In the genomic region with DNA sequence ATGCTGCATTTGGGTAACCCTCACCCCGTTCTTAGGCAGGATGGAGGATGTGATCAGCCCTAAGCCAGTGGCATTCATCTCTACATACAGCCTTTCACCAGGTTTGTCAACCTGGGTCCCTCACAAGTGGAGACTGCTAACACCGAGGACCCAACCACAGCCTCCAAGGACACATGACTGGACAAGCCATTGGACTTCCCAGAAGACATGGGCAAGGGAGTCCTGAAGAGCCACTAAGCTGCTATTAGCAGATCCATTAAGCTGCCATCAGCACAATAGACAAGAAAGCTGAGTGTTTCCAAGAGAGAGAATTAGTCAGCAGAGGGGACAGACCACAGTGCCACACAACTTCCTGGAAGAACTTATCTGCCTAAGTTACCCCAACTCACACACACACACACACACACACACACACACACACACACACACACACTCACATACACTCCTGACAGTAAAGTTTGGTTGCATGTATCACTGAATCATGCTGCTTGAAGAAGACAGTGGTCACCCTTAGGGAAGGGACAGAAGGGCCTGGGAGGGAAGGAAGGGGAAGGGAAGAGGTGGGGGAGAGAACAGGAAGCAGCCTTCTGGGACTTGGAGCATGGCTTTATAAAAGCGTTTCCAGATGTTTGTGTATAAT, we compare ENCODE assay signal across 29 mouse cellular contexts. TPM values are rescaled to one million over a fixed set of nuclear protein-coding genes. Genes with fewer than 3 reads are reported as not detected.
DNase-seq lines count a peak whose midpoint lies in the region; ATAC-seq and TF ChIP-seq lines count a peak whose summit lies in the region.
"Had no signal": no experiment of that assay in that cellular context is flagged by ENCODE, and none has a peak within 500 bp of the region (broad histone marks: within the 10 kb centered on the region; RNA-seq: fewer than 3 reads in every experiment).

No protein-coding gene starts in this region.

- no peak for TF ChIP-seq RAD21 in CH12.LX (IDR thresholded peaks at IDR 0.05; ENCODE audit: low read depth, low read length)

- no peaks in the 10 kb centered on the region for H3K27me3 ChIP-seq in heart, embryonic 12.5 days (replicated peaks)
- peaks cover 8% of the 10 kb centered on the region for H3K27me3 ChIP-seq in CH12.LX (replicated peaks)
- H3K27me3 ChIP-seq: heart, embryonic 15.5 days; hindbrain, embryonic 15.5 days; intestine, embryonic 15.5 days; limb, embryonic 12.5 days; midbrain, embryonic 15.5 days; neural tube, embryonic 13.5 days had no signal

- dilution Hi-C loops in CH12.LX (cut with MboI; ENCODE audit: extremely low pct_ligation_motif_present, extremely low pct_unique_long_range_greater_than_20kb, low sequenced_read_pairs): no loop called here

- in situ Hi-C loops in CH12.LX (cut with MboI; ENCODE audit: low pct_ligation_motif_present, low pct_unique_long_range_greater_than_20kb, low sequenced_read_pairs): loop anchor here (5.0 kb wide), 1 partner anchor 64 kb away; a partner anchor contains a TSS

- H3K79me2 ChIP-seq in CH12.LX (replicated peaks; ENCODE audit: control insufficient read depth, extremely low read depth, insufficient read depth, poor library complexity, severe bottlenecking) (no peaks in the 10 kb centered on the region), macrophage (ENCODE audit: inconsistent target) (no peaks in the 10 kb centered on the region)

- H3K36me3 ChIP-seq in heart, embryonic 12.5 days: no peaks in the 10 kb centered on the region
- no peaks in the 10 kb centered on the region for H3K36me3 ChIP-seq in CH12.LX (replicated peaks in 1 of 2; ENCODE audit: control insufficient read depth in 1 of 2, insufficient read depth in 1 of 2, low read length in 1 of 2)
- H3K36me3 ChIP-seq in macrophage (ENCODE audit: inconsistent target): no peaks in the 10 kb centered on the region
- H3K36me3 ChIP-seq: forebrain, embryonic 10.5 days; heart, embryonic 15.5 days; hindbrain, embryonic 15.5 days; intestine, embryonic 15.5 days; limb, embryonic 12.5 days; midbrain, embryonic 15.5 days; neural tube, embryonic 13.5 days had no signal

- no peak overlapping the region for H3K27ac ChIP-seq in heart, embryonic 12.5 days (ENCODE audit: poor library complexity, severe bottlenecking)
- H3K27ac ChIP-seq in CH12.LX (ENCODE audit: insufficient read depth, low read depth) (no peak overlapping the region), macrophage (peak overlapping the region; percentile 12)
- H3K27ac ChIP-seq: forebrain, embryonic 10.5 days; heart, embryonic 15.5 days; hindbrain, embryonic 15.5 days; intestine, embryonic 15.5 days; limb, embryonic 12.5 days; midbrain, embryonic 15.5 days; neural tube, embryonic 13.5 days had no signal

- H3K9me3 ChIP-seq in heart, embryonic 12.5 days (replicated peaks): no peaks in the 10 kb centered on the region
- no peaks in the 10 kb centered on the region for H3K9me3 ChIP-seq in CH12.LX (replicated peaks; ENCODE audit: low read length)
- H3K9me3 ChIP-seq: forebrain, embryonic 10.5 days; heart, embryonic 15.5 days; hindbrain, embryonic 15.5 days; intestine, embryonic 15.5 days; limb, embryonic 12.5 days; midbrain, embryonic 15.5 days; neural tube, embryonic 13.5 days had no signal

- no peak overlapping the region for H3K9ac ChIP-seq in heart, embryonic 12.5 days
- no peak overlapping the region for H3K9ac ChIP-seq in CH12.LX (ENCODE audit: insufficient read depth, low read depth)
- H3K9ac ChIP-seq: heart, embryonic 15.5 days; hindbrain, embryonic 15.5 days; intestine, embryonic 15.5 days; limb, embryonic 12.5 days; liver, postnatal 0 days; midbrain, embryonic 15.5 days; neural tube, embryonic 13.5 days had no signal

- no peak for ATAC-seq in heart, embryonic 12.5 days (ENCODE audit: insufficient number of reproducible peaks, low FRiP score)
- peak; percentile 64 for ATAC-seq in common myeloid progenitor, adult 5-6 weeks (replicated peaks; ENCODE audit: low read depth, poor library complexity, severe bottlenecking)
- ATAC-seq: forebrain, embryonic 16.5 days; intestine, embryonic 15.5 days; liver, postnatal 0 days; midbrain, embryonic 15.5 days had no signal

- TF ChIP-seq CTCF in CH12.LX (conservative IDR thresholded peaks at IDR 0.05 in 1 of 2, IDR thresholded peaks at IDR 0.05 in 1 of 2; ENCODE audit: low read depth in 2 of 2, low read length in 2 of 2): no peak

- H3K4me2 ChIP-seq in heart, embryonic 12.5 days: no peak overlapping the region
- no peak overlapping the region for H3K4me2 ChIP-seq in CH12.LX (ENCODE audit: insufficient read depth, low read depth, poor library complexity, severe bottlenecking)
- H3K4me2 ChIP-seq: heart, embryonic 15.5 days; hindbrain, embryonic 15.5 days; intestine, embryonic 15.5 days; limb, embryonic 12.5 days; liver, embryonic 11.5 days; midbrain, embryonic 15.5 days; neural tube, embryonic 13.5 days had no signal

- WGBS in heart, embryonic 12.5 days: 58% methylated on average over 3 of the region's 3 CpGs
- WGBS in macrophage (ENCODE audit: missing documents): 68% methylated on average over 3 of the region's 3 CpGs

- no peaks in the 10 kb centered on the region for H3K4me1 ChIP-seq in heart, embryonic 12.5 days (replicated peaks)
- H3K4me1 ChIP-seq in CH12.LX (ENCODE audit: control insufficient read depth in 1 of 2, insufficient read depth in 2 of 2): peaks cover 10 to 43% of the 10 kb centered on the region in 2 experiments
- H3K4me1 ChIP-seq: forebrain, embryonic 10.5 days; heart, embryonic 15.5 days; hindbrain, embryonic 15.5 days; intestine, embryonic 15.5 days; limb, embryonic 12.5 days; midbrain, embryonic 15.5 days; neural tube, embryonic 13.5 days had no signal

- no peak for TF ChIP-seq POLR2A in CH12.LX (IDR thresholded peaks at IDR 0.05; ENCODE audit: low read depth, low read length)

- no peak for TF ChIP-seq EP300 in CH12.LX (IDR thresholded peaks at IDR 0.05; ENCODE audit: low read length)

- H3K4me3 ChIP-seq in heart, embryonic 12.5 days: no peak overlapping the region
- H3K4me3 ChIP-seq in CH12.LX (replicated peaks in 1 of 3; ENCODE audit: low read depth in 2 of 3, low read length in 2 of 3, poor library complexity in 1 of 3) (no peak overlapping the region), macrophage (ENCODE audit: inconsistent target) (no peak overlapping the region)
- H3K4me3 ChIP-seq: forebrain, embryonic 10.5 days; heart, embryonic 15.5 days; hindbrain, embryonic 15.5 days; intestine, embryonic 15.5 days; limb, embryonic 12.5 days; midbrain, embryonic 15.5 days; neural tube, embryonic 13.5 days had no signal

- DNase-seq in heart, adult 8-10 months (ENCODE audit: low spot score): peak; percentile 35
- peak; percentile 20 for DNase-seq in CH12.LX (ENCODE audit: extremely low read depth)
- no peak for DNase-seq in Muller cell, postnatal 12 days (ENCODE audit: inconsistent ontology term)
- no peak for DNase-seq in layer of hippocampus, adult 9-11 months
- no peak for DNase-seq in adrenal gland, postnatal 36 days
- DNase-seq: cerebellum, adult 2 months; cerebellum, postnatal 36 days; heart, postnatal 36 days; kidney, adult 8-10 months; kidney, postnatal 10 days; liver, postnatal 0 days; lung, postnatal 14 days; retina, postnatal 1 day; right cerebral cortex, postnatal 25 days; thymus, postnatal 14 days had no signal

RNA-seq across cellular contexts. Expression of a gene that starts 34.2 kb away (rescaled TPM):
- not detected for total RNA-seq in heart, adult 8-10 months (2022)
- 0.31 TPM in 1 of 2 replicates, not detected in the other for polyA plus RNA-seq in heart, embryonic 12.5 days (2016; fragmentation: Nextera tagmentation; extraction: Ambion mirVana)
- total RNA-seq in CH12.LX (2012; rRNA removed) (not detected in 2 replicates), CH12.LX (2014; rRNA removed) (not detected in 2 replicates)
- polyA plus RNA-seq in CH12.LX (2012; ENCODE audit: insufficient read length, low read depth) (not detected in 2 replicates), macrophage (2018) (not detected in 3 replicates)
- total RNA-seq in common myeloid progenitor, adult 5-6 weeks (2017): not detected in 2 replicates
- total RNA-seq in macrophage (2018; cell fraction: chromatin; rRNA removed): not detected
- not detected for total RNA-seq in macrophage (2018; cell fraction: cytosol; rRNA removed)
- total RNA-seq in macrophage (2018; cell fraction: nucleus; rRNA removed): not detected
- not detected for total RNA-seq in adrenal gland, postnatal 36 days (2021)
- total RNA-seq: adrenal gland, postnatal 4 days; heart, postnatal 36 days; layer of hippocampus, postnatal 25 days had no signal
- polyA plus RNA-seq: cerebellum, adult 2 months; forebrain, embryonic 10.5 days; forebrain, embryonic 16.5 days; hindbrain, embryonic 15.5 days; limb, embryonic 12.5 days; liver, embryonic 11.5 days; liver, postnatal 0 days; midbrain, embryonic 15.5 days; neural tube, embryonic 13.5 days had no signal

RNA-seq across cellular contexts. Expression of a gene that starts 40.9 kb away (rescaled TPM):
- 1 to 10 TPM in 1 of 4 experiments, under 1 TPM in 3; 0.22 to 1.6 (median 0.35) TPM for total RNA-seq in heart, adult 8-10 months (2022)
- polyA plus RNA-seq in heart, embryonic 12.5 days (2016; fragmentation: Nextera tagmentation; extraction: Ambion mirVana): 0.41 and 0.48 TPM in 2 replicates
- total RNA-seq in CH12.LX (2012; rRNA removed) (0.34 and 0.38 TPM in 2 replicates), CH12.LX (2014; rRNA removed) (0.54 and 0.68 TPM in 2 replicates)
- polyA plus RNA-seq in CH12.LX (2012; ENCODE audit: insufficient read length, low read depth) (0.42 and 1.7 TPM in 2 replicates), macrophage (2018) (0.07 to 0.09 TPM in 2 of 3 replicates, not detected in the other)
- 0.59 TPM in 1 of 2 replicates, not detected in the other for total RNA-seq in common myeloid progenitor, adult 5-6 weeks (2017)
- under 1 TPM in 6 of 26 experiments, not detected in 20; 0.12 to 0.46 (median 0.23) TPM for total RNA-seq in macrophage (2018; cell fraction: chromatin; rRNA removed)
- under 1 TPM in 14 of 26 experiments, not detected in 12; 0.04 to 0.34 (median 0.07) TPM for total RNA-seq in macrophage (2018; cell fraction: cytosol; rRNA removed)
- under 1 TPM in 1 of 26 experiments, not detected in 25; 0.16 TPM for total RNA-seq in macrophage (2018; cell fraction: nucleus; rRNA removed)
- 1 to 10 TPM; 4.0 to 4.4 TPM for total RNA-seq in adrenal gland, postnatal 36 days (2021)

RNA-seq across cellular contexts. Expression of a gene that starts 47.7 kb away (rescaled TPM):
- total RNA-seq in heart, adult 8-10 months (2022): 10 to 100 TPM; 20.2 to 34.4 (median 28.4) TPM
- 3.6 and 4.5 TPM in 2 replicates for polyA plus RNA-seq in heart, embryonic 12.5 days (2016; fragmentation: Nextera tagmentation; extraction: Ambion mirVana)
- total RNA-seq in CH12.LX (2012; rRNA removed): 116 and 133 TPM in 2 replicates
- total RNA-seq in CH12.LX (2014; rRNA removed): 262 and 289 TPM in 2 replicates
- 81.1 and 83.9 TPM in 2 replicates for polyA plus RNA-seq in CH12.LX (2012; ENCODE audit: insufficient read length, low read depth)
- total RNA-seq in common myeloid progenitor, adult 5-6 weeks (2017): 4.0 and 11.3 TPM in 2 replicates
- total RNA-seq in macrophage (2018; cell fraction: chromatin; rRNA removed): 10 to 100 TPM in 22 of 26 experiments, 1 to 10 TPM in 3, not detected in 1; 5.5 to 66.9 (median 26.0) TPM
- total RNA-seq in macrophage (2018; cell fraction: cytosol; rRNA removed): 100 to 1,000 TPM; 377 to 937 (median 620) TPM
- total RNA-seq in macrophage (2018; cell fraction: nucleus; rRNA removed): 100 to 1,000 TPM in 14 of 26 experiments, 10 to 100 TPM in 12; 25.9 to 213 (median 103) TPM
- polyA plus RNA-seq in macrophage (2018): 216 to 553 TPM (median 452 TPM) in 3 replicates
- total RNA-seq in adrenal gland, postnatal 36 days (2021): 100 to 1,000 TPM; 128 to 279 TPM

RNA-seq across cellular contexts. Expression of a gene that starts 57.2 kb away (rescaled TPM):
- total RNA-seq in heart, adult 8-10 months (2022): 10 to 100 TPM; 45.0 to 62.7 (median 52.4) TPM
- polyA plus RNA-seq in heart, embryonic 12.5 days (2016; fragmentation: Nextera tagmentation; extraction: Ambion mirVana): 23.7 and 26.3 TPM in 2 replicates
- total RNA-seq in CH12.LX (2012; rRNA removed): 143 and 198 TPM in 2 replicates
- total RNA-seq in CH12.LX (2014; rRNA removed): 135 and 150 TPM in 2 replicates
- 132 and 142 TPM in 2 replicates for polyA plus RNA-seq in CH12.LX (2012; ENCODE audit: insufficient read length, low read depth)
- total RNA-seq in common myeloid progenitor, adult 5-6 weeks (2017): 32.3 and 56.2 TPM in 2 replicates
- total RNA-seq in macrophage (2018; cell fraction: chromatin; rRNA removed): 100 to 1,000 TPM in 8 of 26 experiments, 10 to 100 TPM in 18; 13.8 to 156 (median 36.4) TPM
- 10 to 100 TPM in 25 of 26 experiments, 1 to 10 TPM in 1; 9.7 to 91.7 (median 42.8) TPM for total RNA-seq in macrophage (2018; cell fraction: cytosol; rRNA removed)
- 100 to 1,000 TPM in 6 of 26 experiments, 10 to 100 TPM in 18, 1 to 10 TPM in 2; 7.8 to 126 (median 30.5) TPM for total RNA-seq in macrophage (2018; cell fraction: nucleus; rRNA removed)
- 46.8 to 77.9 TPM (median 73.3 TPM) in 3 replicates for polyA plus RNA-seq in macrophage (2018)
- 1,000 to 10,000 TPM; 1,339 to 1,709 TPM for total RNA-seq in adrenal gland, postnatal 36 days (2021)

Comparison
In these comparisons a context has a peak if more than half of its experiments do, and no peak if none do; other contexts are left out.
1. DNase-seq: peak in heart, adult 8-10 months (single experiment) and CH12.LX (single experiment); none in Muller cell, postnatal 12 days (single experiment), layer of hippocampus, adult 9-11 months (single experiment) and adrenal gland, postnatal 36 days (0 of 2).